Mouse (Mus musculus) stomach, adult 2 months (tissue): Measurements from ENCODE around the gene Faah. TPM values are rescaled to one million over a fixed set of nuclear protein-coding genes. Genes with fewer than 3 reads are reported as not detected.

Experiments
- polyA plus RNA-seq: library from polyadenylated mRNA; depleted of rRNA; stranded (reverse); fragments of >200 nt; gene quantifications from 2 replicates; pipeline ENCODE4 v1.2.3, GENCODE M21; 2012; rRNA removed

Faah gene
- 10.2 and 10.4 TPM in 2 replicates for polyA plus RNA-seq

GRCm38 (mm10) chr4:116017902-116018746, at the start of gene Faah:
Faah (minus strand) TSS chr4:116017926.

GRCm38 (mm10) chr4:116053399-116053961, 35.8 kb upstream of the Faah start, which contains the start of gene Nsun4:
Nsun4 (minus strand) TSS chr4:116053876.

GRCm38 (mm10) chr4:115939295-115940102, 78.2 kb downstream of the Faah start, which contains the start of gene Dmbx1:
Dmbx1 (minus strand) TSS chr4:115939926.

Other genes with a start within 250 kb of the Faah start
- not detected in 2 replicates for gene Tex38, start 236.9 kb downstream of the Faah start, polyA plus RNA-seq
- gene Atpaf1, start 233.1 kb downstream of the Faah start, polyA plus RNA-seq, result 7.7 and 18.9 TPM in 2 replicates
- 6.3 and 6.8 TPM in 2 replicates for gene Mob3c, start 189.8 kb downstream of the Faah start, polyA plus RNA-seq
- 12.3 and 17.2 TPM in 2 replicates for gene Mknk1, start 178.7 kb downstream of the Faah start, polyA plus RNA-seq
- gene Kncn, start 133.5 kb downstream of the Faah start, polyA plus RNA-seq, result not detected in 2 replicates
- gene 6430628N08Rik, start 127.3 kb downstream of the Faah start, polyA plus RNA-seq, result not detected in 2 replicates
- gene Dmbx1, start 78.0 kb downstream of the Faah start, polyA plus RNA-seq, result 1.2 and 1.4 TPM in 2 replicates
- gene Nsun4, start 36.0 kb upstream of the Faah start, polyA plus RNA-seq, result 2.1 and 2.2 TPM in 2 replicates
- 31.4 and 43.3 TPM in 2 replicates for gene Uqcrh, start 57.1 kb upstream of the Faah start, polyA plus RNA-seq
- gene Lrrc41, start 57.3 kb upstream of the Faah start, polyA plus RNA-seq, result 45.8 and 46.0 TPM in 2 replicates
- 0.35 and 0.61 TPM in 2 replicates for gene Rad54l, start 105.8 kb upstream of the Faah start, polyA plus RNA-seq
- 13.1 and 13.5 TPM in 2 replicates for gene Pomgnt1, start 105.9 kb upstream of the Faah start, polyA plus RNA-seq
- gene Lurap1, start 133.4 kb upstream of the Faah start, polyA plus RNA-seq, result 1.6 and 2.7 TPM in 2 replicates
- gene Tspan1, start 149.7 kb upstream of the Faah start, polyA plus RNA-seq, result 41.8 and 44.2 TPM in 2 replicates
- not detected in 2 replicates for gene 1700042G07Rik, start 155.4 kb upstream of the Faah start, polyA plus RNA-seq
- not detected in 2 replicates for gene Gm49337, start 155.5 kb upstream of the Faah start, polyA plus RNA-seq
- gene Pik3r3, start 203.7 kb upstream of the Faah start, polyA plus RNA-seq, result 4.1 and 5.5 TPM in 2 replicates